Mouse (Mus musculus) cerebellum, adult (tissue): ENCODE measurements around the gene Nr1d2.
"Not testable (repeated sequence)": the region's sequence is repeated elsewhere in the genome, so short reads cannot be mapped to it uniquely, and the experiment has no call there.

Source experiments
- ATAC-seq: cut with Nextera tagmentation; 2 replicates; pipeline ENCODE4 v1.9.2; 2017; ENCODE audit warnings: mild to moderate bottlenecking, moderate library complexity, mixed read lengths; ENCODE audit not compliant: insufficient number of reproducible peaks, low FRiP score, low TSS enrichment

Nr1d2 gene

DNA sequence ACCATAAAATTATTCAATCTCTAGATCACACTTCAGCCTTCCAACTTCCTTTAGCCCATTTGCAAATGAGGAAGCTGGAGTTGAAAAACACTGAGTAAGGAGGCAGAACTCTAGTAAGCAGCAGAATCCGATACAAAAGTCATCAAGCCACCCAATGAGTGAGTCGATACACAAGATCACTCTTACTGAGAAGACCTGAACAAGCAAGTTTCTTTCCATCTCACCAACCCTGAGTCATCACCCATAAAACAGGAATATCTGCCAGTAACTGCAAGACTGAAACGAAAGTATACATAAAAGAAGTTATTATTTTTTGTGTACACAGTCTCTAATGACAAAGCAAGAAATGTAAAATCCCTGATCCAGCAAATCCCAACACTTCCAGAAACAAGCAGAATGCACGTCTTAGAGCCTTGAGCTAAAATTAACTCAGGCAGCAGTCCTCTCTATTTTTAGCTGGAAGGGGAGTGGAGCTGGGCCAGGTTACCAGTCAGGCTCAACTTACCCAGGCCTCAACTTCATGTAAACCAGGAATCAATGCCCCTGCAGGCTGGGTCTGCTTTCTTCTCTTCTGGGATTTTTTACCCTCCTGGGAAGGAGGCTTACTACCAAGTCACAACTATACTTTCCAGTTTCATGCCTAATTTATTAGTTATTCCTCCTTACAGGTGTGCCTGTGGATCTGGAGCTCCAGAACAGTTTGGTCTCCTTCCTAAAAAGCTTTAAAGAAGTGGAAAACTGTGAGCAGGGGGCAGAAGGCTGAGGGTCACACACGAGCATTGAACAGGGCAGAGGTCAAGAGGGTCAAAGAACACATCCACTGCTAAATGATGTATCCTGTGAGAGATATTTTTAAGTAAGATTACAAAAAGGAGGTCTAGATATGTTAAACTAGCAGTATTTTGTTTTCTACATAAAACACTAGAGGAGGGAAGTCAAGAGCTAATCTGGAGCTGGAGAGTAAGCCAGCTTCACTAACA is 4.7 kb downstream of the Nr1d2 start:
- ATAC-seq, result no peak

- ATAC-seq, result no peak
Observed at GRCm38 (mm10) chr14:18233076-18233475, 5.9 kb downstream of the Nr1d2 start.

DNA sequence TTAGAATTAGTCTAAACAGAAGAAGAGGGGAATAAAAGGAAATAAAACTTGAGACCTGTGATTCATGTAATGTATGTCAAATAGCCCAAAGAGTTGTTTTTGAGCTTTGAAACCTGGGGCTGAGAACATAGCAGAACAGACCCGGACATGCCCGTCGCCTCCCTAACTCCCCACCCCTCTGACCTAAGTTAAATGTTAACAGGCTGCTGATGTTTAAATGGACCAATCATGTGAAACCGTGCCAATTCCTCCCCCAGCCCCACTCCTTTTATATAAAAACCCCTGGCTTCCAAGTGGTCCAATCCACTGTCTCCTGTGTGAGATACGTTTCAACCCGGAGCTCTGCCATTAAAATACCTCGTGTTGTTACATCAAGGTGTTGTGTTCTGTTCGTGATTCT is 7.1 kb downstream of the Nr1d2 start:
- not testable (repeated sequence) for ATAC-seq

DNA sequence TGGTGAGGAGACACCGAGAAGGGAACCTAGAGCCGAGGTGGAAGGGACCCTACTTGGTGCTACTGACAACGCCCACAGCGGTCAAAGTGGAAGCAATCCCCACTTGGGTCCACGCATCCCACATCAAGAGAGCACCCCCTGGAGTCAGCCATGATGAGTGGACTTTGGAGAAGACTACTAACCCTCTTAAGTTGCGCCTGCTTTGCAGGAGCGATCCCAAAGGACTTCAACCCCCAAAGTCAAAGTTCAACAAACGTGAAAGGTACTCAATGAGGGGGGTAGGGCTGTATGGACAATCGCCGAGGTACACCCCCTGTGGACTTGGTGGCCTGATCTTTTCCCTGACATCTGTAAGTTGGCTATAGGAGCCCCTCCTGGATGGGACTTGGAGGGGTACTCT is 9.2 kb downstream of the Nr1d2 start:
- not testable (repeated sequence) for ATAC-seq

DNA sequence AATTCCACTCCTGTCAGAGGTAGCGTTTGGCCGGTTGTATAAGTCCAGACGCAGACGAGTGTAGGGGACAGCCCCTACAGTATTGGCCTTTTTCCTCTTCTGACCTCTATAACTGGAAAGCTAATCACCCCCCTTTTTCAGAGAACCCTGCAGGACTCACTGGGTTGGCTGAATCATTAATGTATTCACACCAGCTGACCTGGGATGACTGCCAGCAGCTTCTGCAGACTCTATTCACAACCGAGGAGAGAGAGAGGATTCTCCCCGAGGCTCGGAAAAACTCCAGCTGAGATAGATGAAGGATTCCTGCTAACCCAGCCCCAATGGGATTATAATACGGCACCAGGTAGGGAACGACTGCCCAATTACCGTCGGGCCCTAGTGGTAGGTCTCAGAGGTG is 12.7 kb downstream of the Nr1d2 start:
- not testable (repeated sequence) for ATAC-seq

GRCm38 (mm10) chr14:18225431-18225830 is 13.5 kb downstream of the Nr1d2 start:
- ATAC-seq, result not testable (repeated sequence)

GRCm38 (mm10) chr14:18221977-18222376 is 16.9 kb downstream of the Nr1d2 start:
- ATAC-seq, result no peak

DNA sequence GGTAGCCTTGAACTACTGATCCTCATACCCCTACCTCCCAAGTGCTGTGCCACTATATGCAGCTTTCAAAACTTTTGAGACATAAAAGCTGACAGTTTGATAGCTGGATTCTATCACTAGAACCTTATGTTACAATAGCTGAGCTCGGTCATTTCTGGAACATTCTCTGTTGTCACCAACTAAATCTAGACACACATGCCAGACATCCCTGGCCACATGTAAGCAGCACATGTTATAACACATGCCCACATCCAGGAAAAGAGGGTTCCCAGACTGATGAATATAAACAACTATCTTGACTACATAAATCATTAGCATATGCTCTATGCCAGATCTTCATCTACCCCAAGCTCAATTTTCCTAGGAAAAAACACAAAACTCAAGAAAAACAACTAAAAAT is 21.8 kb downstream of the Nr1d2 start:
- ATAC-seq, result no peak

GRCm38 (mm10) chr14:18216428-18216827 is 22.5 kb downstream of the Nr1d2 start:
- no peak for ATAC-seq

DNA sequence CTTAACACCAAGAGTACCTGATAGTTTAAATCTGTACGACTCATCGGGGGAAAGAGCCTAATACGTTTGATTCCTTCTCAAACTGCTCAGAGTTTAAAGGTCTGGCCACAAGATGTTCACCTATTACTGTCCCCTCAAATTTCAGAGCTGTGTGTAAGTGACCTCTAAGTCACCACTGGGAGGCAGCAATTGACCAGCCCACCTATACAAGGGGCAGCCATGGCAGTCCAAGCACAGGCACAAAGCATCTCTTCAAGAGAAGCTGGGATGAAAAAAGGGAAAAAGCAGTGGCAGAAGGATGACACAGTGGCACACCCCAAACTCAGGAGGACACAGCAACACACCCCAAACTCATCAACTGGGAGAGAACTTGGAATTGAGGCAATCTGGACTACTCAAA is 28.1 kb downstream of the Nr1d2 start:
- ATAC-seq, result no peak; the same call in 1 of the 2 replicates

GRCm38 (mm10) chr14:18204315-18204714 is 34.6 kb downstream of the Nr1d2 start:
- ATAC-seq, result not testable (repeated sequence)

DNA sequence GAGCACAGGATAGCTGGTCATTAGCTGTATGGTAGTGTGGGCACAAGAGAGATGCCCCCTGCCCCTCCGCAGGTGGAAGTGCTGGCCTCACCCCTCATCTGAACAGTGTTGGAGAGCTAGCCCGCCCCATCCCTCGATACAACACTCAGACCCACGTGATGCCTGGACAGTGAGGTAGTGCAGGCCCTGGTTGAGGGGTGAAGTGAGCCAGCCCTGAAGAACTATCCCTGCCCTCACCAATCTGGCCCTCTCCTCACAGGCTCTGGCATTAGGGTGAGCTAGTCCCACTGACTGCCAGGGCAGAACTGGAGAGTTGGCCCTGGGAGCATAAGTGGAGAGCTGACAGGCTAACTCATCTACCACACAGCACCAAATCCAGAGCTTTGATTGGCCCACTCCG is 37.5 kb downstream of the Nr1d2 start:
- peak; percentile 45; the same call in 1 of the 2 replicates for ATAC-seq

DNA sequence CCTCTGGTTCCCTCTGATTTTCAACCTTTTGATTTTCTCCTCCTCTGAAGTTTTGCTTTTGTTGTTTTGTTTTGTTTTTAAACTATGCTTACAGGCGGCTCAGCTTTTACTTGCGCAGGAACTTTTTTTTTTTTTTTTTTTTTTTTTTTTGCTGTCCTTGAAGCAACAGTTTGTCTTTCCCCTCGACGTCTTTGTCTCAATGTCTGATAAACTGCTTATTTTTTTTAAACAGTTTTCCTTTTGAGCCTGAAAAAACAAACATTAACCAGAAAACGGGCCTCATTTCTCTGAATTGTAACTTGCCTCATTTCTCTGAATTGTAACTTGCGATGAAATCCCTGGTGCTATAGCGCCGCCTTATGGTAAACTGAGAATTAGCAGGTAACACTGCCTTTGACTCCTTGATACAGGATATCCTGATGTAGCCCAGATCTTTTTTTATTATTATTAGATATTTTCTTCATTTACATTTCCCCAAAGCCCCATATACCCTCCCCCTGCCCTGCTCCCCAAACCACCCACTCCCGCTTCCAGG is 52.0 kb downstream of the Nr1d2 start:
- ATAC-seq, result no peak

DNA sequence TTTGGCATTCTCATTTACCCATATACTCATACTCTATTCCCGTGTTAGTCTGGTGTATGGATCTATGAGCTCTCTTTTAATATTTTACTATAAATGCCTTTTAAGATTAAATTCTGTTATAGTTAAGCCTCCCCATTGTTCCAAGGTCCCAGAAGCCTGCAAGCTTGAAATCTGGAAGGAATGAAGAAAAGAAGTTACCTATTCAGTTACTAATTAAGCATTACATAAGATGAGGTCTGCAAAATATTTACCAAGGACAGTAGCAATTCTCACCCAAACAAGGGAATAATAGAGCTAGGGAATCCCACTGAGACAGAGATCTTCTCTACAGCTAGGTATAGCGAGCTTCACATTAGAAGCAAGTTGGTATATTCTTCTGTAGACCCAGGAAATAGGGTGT is 61.4 kb downstream of the Nr1d2 start:
- ATAC-seq, result not testable (repeated sequence)

GRCm38 (mm10) chr14:18167597-18167996 is 71.3 kb downstream of the Nr1d2 start:
- no peak for ATAC-seq

DNA sequence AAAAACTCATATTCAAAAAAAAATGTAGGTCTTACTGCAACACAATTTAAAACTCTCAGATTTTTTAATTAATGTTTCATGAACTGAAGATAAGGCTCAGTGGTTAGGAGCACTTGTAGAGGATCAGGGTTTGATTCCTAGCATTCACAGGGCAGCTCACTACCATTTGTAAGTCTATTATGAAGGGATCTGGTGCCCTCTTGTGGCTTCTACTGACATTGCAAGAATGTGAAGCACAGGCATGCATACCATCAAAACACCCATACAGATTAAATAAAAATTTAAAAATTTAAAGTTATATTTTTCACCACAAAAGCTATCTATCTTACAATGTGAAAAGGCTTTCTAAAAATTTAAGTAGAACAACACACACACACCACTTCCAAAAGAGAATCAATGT is 71.9 kb downstream of the Nr1d2 start:
- ATAC-seq, result no peak
